Mouse (Mus musculus) CH12.LX (cell line): ENCODE results near the gene Mep1a.

Source experiments
- CTCF ChIP-seq, 2 experiments: IDR thresholded peaks in 1 of 2; conservative IDR thresholded peaks in 1 of 2; 2 replicates each; pipeline ENCODE4 v1.5.1; 2011 to 2012; ENCODE audit warnings: low read depth in 2 of 2, low read length in 2 of 2, improper control_type of control experiment in 1 of 2, inconsistent platforms in 1 of 2, mild to moderate bottlenecking in 1 of 2, moderate library complexity in 1 of 2
- EP300 ChIP-seq: IDR thresholded peaks from 2 replicates; pipeline ENCODE4 v1.6.1; 2011; ENCODE audit warnings: low read length, improper control_type of control experiment
- HCFC1 ChIP-seq: IDR thresholded peaks from 2 replicates; pipeline ENCODE4 v1.6.1; 2012; ENCODE audit warnings: low read depth, mild to moderate bottlenecking, inconsistent platforms, low read length, improper control_type of control experiment
- MAFK ChIP-seq: IDR thresholded peaks from 2 replicates; pipeline ENCODE4 v1.6.1; 2011; ENCODE audit warnings: low read length, improper control_type of control experiment; ENCODE audit not compliant: insufficient replicate concordance
- MAX ChIP-seq: IDR thresholded peaks from 2 replicates; pipeline ENCODE4 v1.6.1; 2011; ENCODE audit warnings: low read length, improper control_type of control experiment
- POLR2A ChIP-seq: IDR thresholded peaks from 2 replicates; pipeline ENCODE4 v1.6.1; 2011; ENCODE audit warnings: low read depth, mild to moderate bottlenecking, improper control_type of control experiment, low read length
- POLR2AphosphoS2 ChIP-seq: IDR thresholded peaks from 2 replicates; pipeline ENCODE4 v1.6.1; 2011; ENCODE audit warnings: low read depth, low read length, improper control_type of control experiment
- SMC3 ChIP-seq: IDR thresholded peaks from 2 replicates; pipeline ENCODE4 v1.6.1; 2011; ENCODE audit warnings: low read depth, low read length, improper control_type of control experiment
- TBP ChIP-seq: conservative IDR thresholded peaks from 2 replicates; pipeline ENCODE4 v1.6.1; 2011; ENCODE audit warnings: low read depth, low read length, improper control_type of control experiment
- USF1 ChIP-seq: IDR thresholded peaks from 2 replicates; pipeline ENCODE4 v1.6.1; 2014; ENCODE audit warnings: low read depth, mild to moderate bottlenecking, inconsistent platforms, low read length, improper control_type of control experiment
- USF2 ChIP-seq: conservative IDR thresholded peaks from 2 replicates; pipeline ENCODE4 v1.6.1; 2011; ENCODE audit warnings: low read depth, low read length, improper control_type of control experiment
- ZKSCAN1 ChIP-seq: IDR thresholded peaks from 2 replicates; pipeline ENCODE4 v1.6.1; 2012; ENCODE audit warnings: low read depth, inconsistent platforms, low read length, improper control_type of control experiment, borderline replicate concordance
- ZMIZ1 ChIP-seq: IDR thresholded peaks from 2 replicates; pipeline ENCODE4 v1.6.1; 2012; ENCODE audit warnings: low read depth, mild to moderate bottlenecking, inconsistent platforms, low read length, improper control_type of control experiment

DNA sequence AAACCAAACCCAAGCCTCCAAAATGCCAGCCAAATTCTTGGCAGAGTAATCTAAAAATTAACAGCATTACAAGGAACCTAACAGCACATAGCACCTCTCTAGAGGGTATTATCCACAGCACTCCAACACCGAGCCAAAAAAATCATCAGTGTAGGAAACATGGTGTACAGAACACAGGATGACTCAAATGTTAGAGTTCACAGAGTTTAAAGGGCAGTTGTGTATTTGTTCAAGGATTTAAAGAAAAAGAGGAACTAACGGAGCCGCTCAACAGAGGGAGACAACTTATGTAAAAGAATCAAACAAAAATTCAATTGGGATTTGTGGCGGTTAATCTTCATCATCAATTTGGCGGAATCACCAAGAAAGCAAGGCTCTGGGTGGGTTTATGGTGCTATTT is 7.1 kb downstream of the Mep1a start:
- TF ChIP-seq CTCF (conservative IDR thresholded peaks at IDR 0.05 in 1 of 2, IDR thresholded peaks at IDR 0.05 in 1 of 2; ENCODE audit: low read depth in 2 of 2, low read length in 2 of 2) (no peak), MAFK (no peak), TBP (no peak), USF2 (no peak), USF1 (no peak), POLR2A (no peak), EP300 (no peak), HCFC1 (no peak), POLR2AphosphoS2 (no peak), ZKSCAN1 (no peak), SMC3 (no peak), MAX (no peak), ZMIZ1 (no peak)
